Mouse (Mus musculus) leukemia stem cell, adult 10-12 weeks (primary cell): ENCODE measurements around the gene Ctxn2. TPM values are rescaled to one million over a fixed set of nuclear protein-coding genes. Genes with fewer than 3 reads are reported as not detected.

Experiments
- polyA plus RNA-seq: library from polyadenylated mRNA; stranded (reverse); fragments of >175 nt; gene quantifications from 2 replicates; pipeline ENCODE4 v1.2.3, GENCODE M21; 2012; ENCODE audit warnings: low replicate concordance

Ctxn2 gene
- polyA plus RNA-seq: not detected in 2 replicates

GRCm38 (mm10) chr2:125135903-125136811 is at the start of gene Ctxn2:
Gene Ctxn2, plus strand, starts transcription at chr2:125136692.

DNA sequence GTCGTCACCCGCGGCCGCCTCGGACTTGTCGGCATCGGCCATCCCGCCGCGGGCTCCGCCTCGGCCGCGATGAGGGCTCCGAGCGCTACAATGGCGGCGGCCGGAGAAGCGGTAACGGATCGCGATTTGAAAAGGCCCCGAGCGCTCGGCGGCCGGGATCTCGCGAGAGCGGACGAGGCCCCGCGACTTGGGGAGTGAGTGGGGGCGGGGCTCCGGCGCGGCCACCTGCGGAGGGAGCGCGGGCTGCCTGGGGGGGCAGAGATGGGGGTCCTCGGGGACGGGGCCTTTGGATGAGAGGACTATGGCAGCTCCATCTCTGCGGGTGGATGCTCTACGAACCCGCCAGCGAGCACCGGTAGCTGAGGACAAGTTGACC is 13.0 kb upstream of the Ctxn2 start, which contains the start of gene Myef2:
Myef2 (minus strand) TSS at position 185 of the 376 bp plus-strand sequence.

GRCm38 (mm10) chr2:125152388-125152787 is 15.9 kb downstream of the Ctxn2 start, which contains the start of gene Slc12a1:
Gene Slc12a1, plus strand, starts transcription at chr2:125152505.

Other genes starting within 250 kb of the Ctxn2 start
- not detected in 2 replicates for gene Slc24a5, start 68.6 kb upstream of the Ctxn2 start, polyA plus RNA-seq
- gene Myef2, start 13.0 kb upstream of the Ctxn2 start, polyA plus RNA-seq: 13.3 and 20.6 TPM in 2 replicates
- gene Slc12a1, start 15.8 kb downstream of the Ctxn2 start, polyA plus RNA-seq: not detected in 2 replicates
- gene Dut, start 110.5 kb downstream of the Ctxn2 start, polyA plus RNA-seq: 157 and 201 TPM in 2 replicates